Mouse (Mus musculus): ENCODE results near the gene Tex9. TPM values are rescaled to one million over a fixed set of nuclear protein-coding genes. Genes with fewer than 3 reads are reported as not detected.
A peak's percentile ranks its signal among the peaks of the same experiment; 100 is the strongest.

Tex9 gene
- polyA plus RNA-seq, 1 experiment, result not detected

DNA sequence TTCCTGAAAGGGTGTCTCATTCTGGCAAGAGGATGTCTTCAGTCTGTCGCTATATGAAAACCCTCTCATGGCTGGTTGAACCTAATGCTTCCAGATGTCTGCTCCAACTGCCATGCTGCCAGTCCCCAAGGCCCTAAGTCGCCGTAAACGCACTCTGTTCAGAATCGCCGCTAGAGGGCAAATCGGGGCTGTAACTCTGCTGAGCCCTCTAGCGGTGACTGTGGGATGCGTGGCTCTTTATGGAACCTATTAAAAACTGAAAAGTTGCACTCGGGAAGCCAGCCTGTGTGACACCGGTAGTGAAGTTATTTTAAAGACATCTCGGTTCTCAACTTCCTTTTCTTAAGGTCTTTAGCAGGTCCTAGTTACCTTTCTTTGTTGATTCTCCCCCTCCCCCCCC is 38.2 kb upstream of the Tex9 start:
- no peak overlapping the region for H3K4me3 ChIP-seq (ENCODE audit: insufficient read depth, low read depth, low read length)
- TF ChIP-seq POLR2A (IDR thresholded peaks at IDR 0.05; ENCODE audit: insufficient read depth, low read depth, low read length), result no peak
- TF ChIP-seq CTCF (IDR thresholded peaks at IDR 0.05; ENCODE audit: insufficient read depth, low read depth, low read length), result peak; percentile 100
- WGBS, result under 1% methylated on average over 12 of the region's 12 CpGs
- peaks cover 8% of the 10 kb centered on the region for H3K4me1 ChIP-seq (ENCODE audit: control insufficient read depth, insufficient read depth, low read length)
- H3K27ac ChIP-seq (ENCODE audit: insufficient read depth, low read depth, low read length), result no peak overlapping the region

DNA sequence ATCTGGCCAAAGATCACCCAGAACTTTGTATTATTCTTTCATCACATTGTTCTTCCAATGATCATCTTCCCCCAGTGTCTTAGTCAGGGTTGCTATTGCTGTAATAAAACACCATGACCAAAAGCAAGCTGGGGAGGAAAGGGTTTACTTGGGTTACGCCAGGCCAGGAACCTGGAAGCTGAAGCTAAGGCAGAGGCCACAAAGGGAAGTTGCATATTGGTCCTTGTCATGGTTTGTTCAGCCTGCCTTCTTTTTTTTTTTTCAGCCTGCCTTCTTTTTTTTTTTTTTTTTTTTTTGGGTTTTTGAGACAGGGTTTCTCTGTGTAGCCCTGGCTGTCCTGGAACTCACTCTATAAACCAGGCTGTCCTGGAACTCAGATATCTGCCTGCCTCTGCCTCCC is 34.1 kb upstream of the Tex9 start:
- WGBS, result 90% methylated on average over 1 of the region's 1 CpGs
- peaks cover 5% of the 10 kb centered on the region for H3K4me1 ChIP-seq (ENCODE audit: control insufficient read depth, insufficient read depth, low read length)
- TF ChIP-seq POLR2A (IDR thresholded peaks at IDR 0.05; ENCODE audit: insufficient read depth, low read depth, low read length) (no peak), CTCF (IDR thresholded peaks at IDR 0.05; ENCODE audit: insufficient read depth, low read depth, low read length) (no peak)
- no peak overlapping the region for H3K4me3 ChIP-seq (ENCODE audit: insufficient read depth, low read depth, low read length)
- H3K27ac ChIP-seq (ENCODE audit: insufficient read depth, low read depth, low read length), result no peak overlapping the region

DNA sequence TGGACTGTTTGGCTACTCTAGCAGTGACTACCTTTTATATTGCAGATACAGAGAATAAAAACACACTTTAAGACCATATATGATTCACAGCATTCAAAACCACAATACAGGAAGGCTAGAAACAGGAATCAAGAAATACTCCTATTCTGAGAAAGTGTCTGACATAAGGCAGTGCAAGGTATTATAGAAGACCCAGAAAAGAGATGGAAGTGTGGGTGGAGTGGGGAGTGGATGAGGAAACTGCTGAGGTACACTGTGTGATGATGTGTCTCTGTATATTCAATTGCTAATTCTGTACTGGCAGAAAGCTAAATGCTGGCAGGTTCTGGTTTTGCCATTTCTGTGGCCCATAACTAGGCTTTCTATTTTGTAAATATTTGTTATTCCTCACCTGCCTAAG is 28.8 kb upstream of the Tex9 start:
- no peak overlapping the region for H3K4me3 ChIP-seq (ENCODE audit: insufficient read depth, low read depth, low read length)
- no peak overlapping the region for H3K27ac ChIP-seq (ENCODE audit: insufficient read depth, low read depth, low read length)
- TF ChIP-seq POLR2A (IDR thresholded peaks at IDR 0.05; ENCODE audit: insufficient read depth, low read depth, low read length) (no peak), CTCF (IDR thresholded peaks at IDR 0.05; ENCODE audit: insufficient read depth, low read depth, low read length) (no peak)
- H3K4me1 ChIP-seq (ENCODE audit: control insufficient read depth, insufficient read depth, low read length), result no peaks in the 10 kb centered on the region

DNA sequence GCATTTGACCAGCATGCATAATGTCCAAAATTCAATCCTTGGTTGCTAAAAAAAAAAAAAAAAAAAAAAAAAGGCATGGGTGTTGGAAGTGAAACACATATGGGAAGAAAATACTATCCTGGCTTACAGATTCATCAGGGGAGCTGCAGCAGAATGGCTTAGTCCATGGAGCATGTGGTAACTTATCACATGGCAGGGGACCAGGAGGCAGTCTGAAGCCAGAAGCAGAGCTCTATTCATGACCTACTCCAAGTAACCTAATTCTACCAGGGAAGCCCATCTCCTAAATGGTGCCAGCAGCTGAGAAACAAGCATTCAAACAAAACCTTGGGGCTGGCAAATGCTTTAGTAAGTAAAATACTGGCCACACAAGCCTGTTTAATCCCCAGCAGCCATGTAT is 27.2 kb upstream of the Tex9 start:
- Histone ChIP-seq H3K27ac (ENCODE audit: insufficient read depth, low read depth, low read length) (no peak overlapping the region), H3K4me3 (ENCODE audit: insufficient read depth, low read depth, low read length) (no peak overlapping the region), H3K4me1 (ENCODE audit: control insufficient read depth, insufficient read depth, low read length) (no peaks in the 10 kb centered on the region)
- no peak for TF ChIP-seq POLR2A (IDR thresholded peaks at IDR 0.05; ENCODE audit: insufficient read depth, low read depth, low read length)

DNA sequence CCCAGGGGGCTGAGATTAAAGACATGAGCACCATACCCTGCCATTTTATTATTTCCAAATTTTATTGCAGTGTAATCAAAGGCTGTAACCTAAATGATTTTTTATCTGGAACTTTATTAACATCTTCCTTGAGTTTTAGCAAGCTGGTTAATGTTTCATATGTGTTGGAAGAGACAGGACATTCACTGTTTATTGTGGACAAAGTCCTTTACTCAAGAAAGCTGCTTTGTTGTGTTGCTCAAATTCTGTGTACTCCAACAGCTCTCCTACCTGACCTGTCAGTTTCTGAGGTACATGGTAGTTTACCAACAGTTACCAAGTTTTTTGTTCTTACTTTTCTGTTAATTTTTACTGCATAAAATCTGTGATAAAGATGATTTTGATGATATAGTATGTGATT is 23.4 kb upstream of the Tex9 start:
- Histone ChIP-seq H3K4me1 (ENCODE audit: control insufficient read depth, insufficient read depth, low read length) (no peaks in the 10 kb centered on the region), H3K4me3 (ENCODE audit: insufficient read depth, low read depth, low read length) (no peak overlapping the region), H3K27ac (ENCODE audit: insufficient read depth, low read depth, low read length) (no peak overlapping the region)
- TF ChIP-seq CTCF (IDR thresholded peaks at IDR 0.05; ENCODE audit: insufficient read depth, low read depth, low read length), result no peak
- TF ChIP-seq POLR2A (IDR thresholded peaks at IDR 0.05; ENCODE audit: insufficient read depth, low read depth, low read length), result no peak

DNA sequence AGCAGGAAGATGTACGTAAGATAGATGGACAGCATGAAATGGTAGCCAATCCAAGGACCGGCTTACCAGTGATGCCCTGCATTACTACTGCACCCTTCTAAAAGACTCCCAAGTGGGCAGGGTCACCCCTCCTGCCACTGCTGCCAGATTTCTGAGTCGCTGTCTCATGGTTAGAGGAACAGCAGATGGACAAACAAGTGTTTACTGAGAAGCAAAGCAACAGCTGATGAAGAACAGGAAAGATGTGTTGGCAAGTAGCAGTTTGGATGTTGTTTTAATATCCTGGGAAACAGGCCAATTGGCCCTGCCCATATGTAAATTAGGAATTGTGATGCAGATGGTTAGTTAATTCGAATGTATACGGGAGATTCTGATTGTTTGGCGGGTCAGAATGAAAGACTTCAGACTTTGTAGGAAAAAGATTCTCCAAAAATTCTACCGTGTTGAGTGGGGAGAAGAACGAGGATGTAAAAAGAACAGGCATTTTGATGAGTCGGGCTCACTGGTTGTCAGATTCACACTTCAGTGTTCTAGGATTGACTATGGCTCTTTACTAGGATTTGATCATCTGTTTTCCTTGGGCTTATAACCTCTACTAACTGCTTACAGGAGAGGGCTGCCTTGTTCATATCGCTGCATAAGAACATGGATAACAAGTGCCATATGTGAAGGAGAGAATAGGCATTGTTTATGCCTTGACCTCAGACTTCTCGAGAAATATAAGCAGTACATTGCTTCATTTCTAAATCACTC is 20.4 kb upstream of the Tex9 start:
- no peak overlapping the region for H3K4me3 ChIP-seq (ENCODE audit: insufficient read depth, low read depth, low read length)
- TF ChIP-seq POLR2A (IDR thresholded peaks at IDR 0.05; ENCODE audit: insufficient read depth, low read depth, low read length) (no peak), CTCF (IDR thresholded peaks at IDR 0.05; ENCODE audit: insufficient read depth, low read depth, low read length) (no peak)
- H3K4me1 ChIP-seq (ENCODE audit: control insufficient read depth, insufficient read depth, low read length), result no peaks in the 10 kb centered on the region
- 36% methylated on average over 11 of the region's 11 CpGs for WGBS
- H3K27ac ChIP-seq (ENCODE audit: insufficient read depth, low read depth, low read length), result no peak overlapping the region

DNA sequence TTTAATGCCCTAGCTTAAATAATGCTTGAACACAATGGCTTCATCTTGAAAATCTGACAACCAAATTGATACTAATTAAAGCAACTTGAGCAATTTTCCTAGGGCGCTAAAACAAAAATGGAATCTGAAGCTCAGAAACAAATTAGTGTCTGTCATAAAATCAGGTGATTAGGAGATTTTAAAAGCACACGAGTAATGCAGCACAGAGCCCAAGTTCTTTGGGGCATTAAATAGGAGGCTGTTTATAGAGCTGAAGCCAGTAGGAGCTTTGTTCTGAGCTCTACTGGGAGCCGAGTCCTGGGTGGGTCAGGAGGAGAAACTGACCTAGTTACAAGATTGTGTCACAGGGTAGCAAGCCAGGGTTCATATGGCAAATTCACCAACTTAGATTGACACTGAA is 5.2 kb upstream of the Tex9 start:
- 27% methylated on average over 3 of the region's 3 CpGs for WGBS
- H3K27ac ChIP-seq (ENCODE audit: insufficient read depth, low read depth, low read length), result peak overlapping the region; percentile 45; the same call in 1 of the 2 replicates
- TF ChIP-seq POLR2A (IDR thresholded peaks at IDR 0.05; ENCODE audit: insufficient read depth, low read depth, low read length) (no peak), CTCF (IDR thresholded peaks at IDR 0.05; ENCODE audit: insufficient read depth, low read depth, low read length) (no peak)
- no peaks in the 10 kb centered on the region for H3K4me1 ChIP-seq (ENCODE audit: control insufficient read depth, insufficient read depth, low read length)
- H3K4me3 ChIP-seq (ENCODE audit: insufficient read depth, low read depth, low read length), result no peak overlapping the region

DNA sequence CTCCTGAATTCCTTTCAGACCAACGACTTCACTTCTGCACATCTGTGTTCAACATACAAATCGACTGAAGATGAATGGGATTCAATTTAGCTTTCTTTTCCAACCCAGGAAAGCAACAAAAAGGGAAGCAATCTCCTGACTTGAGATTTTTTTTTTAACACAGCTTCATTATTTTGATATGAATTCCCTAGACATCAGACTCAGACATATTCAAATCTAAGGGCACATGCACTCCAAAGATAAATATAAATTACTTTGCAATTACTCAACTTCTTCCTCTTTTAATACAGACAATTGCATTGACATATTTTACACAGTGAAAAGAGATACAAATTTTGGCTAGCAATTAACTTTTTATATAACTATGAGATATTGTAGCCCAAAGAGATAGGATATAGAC is 4.7 kb upstream of the Tex9 start:
- Histone ChIP-seq H3K4me3 (ENCODE audit: insufficient read depth, low read depth, low read length) (no peak overlapping the region), H3K27ac (ENCODE audit: insufficient read depth, low read depth, low read length) (no peak overlapping the region), H3K4me1 (ENCODE audit: control insufficient read depth, insufficient read depth, low read length) (no peaks in the 10 kb centered on the region)
- 25% methylated on average over 2 of the region's 2 CpGs for WGBS
- TF ChIP-seq CTCF (IDR thresholded peaks at IDR 0.05; ENCODE audit: insufficient read depth, low read depth, low read length), result no peak
- TF ChIP-seq POLR2A (IDR thresholded peaks at IDR 0.05; ENCODE audit: insufficient read depth, low read depth, low read length), result no peak

DNA sequence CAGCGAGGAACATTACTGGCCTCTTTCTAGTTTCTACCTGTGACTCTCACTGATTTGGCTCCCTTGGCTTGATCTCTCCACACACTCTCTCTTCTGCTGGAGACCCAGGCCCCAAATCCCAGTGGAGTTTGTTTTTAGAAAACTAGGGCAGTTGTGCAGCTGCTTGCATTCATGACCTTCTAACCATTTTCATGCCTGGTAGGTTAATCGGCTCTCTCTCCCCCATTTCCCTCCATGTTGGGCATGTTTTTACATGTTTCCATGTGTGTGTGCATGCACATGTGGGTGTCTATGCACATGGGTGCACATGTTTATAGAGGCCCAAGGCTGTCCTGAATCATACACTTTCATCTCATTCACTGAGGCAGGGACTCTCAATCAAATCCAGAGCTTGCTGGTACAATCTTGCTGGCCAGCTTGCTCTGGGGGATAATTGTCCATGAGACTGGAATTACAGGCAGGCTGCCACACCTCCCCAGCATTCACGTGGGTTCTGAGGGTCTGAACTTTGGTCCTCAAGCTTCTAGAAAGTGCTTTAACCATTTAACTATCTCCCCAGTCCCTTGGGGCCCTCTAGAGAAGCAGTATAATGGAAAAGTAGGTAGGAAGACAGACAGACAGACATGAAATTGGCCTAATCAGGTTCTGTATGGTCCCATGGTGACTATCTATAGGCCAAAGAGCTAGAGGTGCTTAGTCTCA is 2.1 kb upstream of the Tex9 start:
- TF ChIP-seq CTCF (IDR thresholded peaks at IDR 0.05; ENCODE audit: insufficient read depth, low read depth, low read length) (no peak), POLR2A (IDR thresholded peaks at IDR 0.05; ENCODE audit: insufficient read depth, low read depth, low read length) (no peak)
- Histone ChIP-seq H3K4me3 (ENCODE audit: insufficient read depth, low read depth, low read length) (no peak overlapping the region), H3K27ac (ENCODE audit: insufficient read depth, low read depth, low read length) (no peak overlapping the region), H3K4me1 (ENCODE audit: control insufficient read depth, insufficient read depth, low read length) (peaks cover 5% of the 10 kb centered on the region)
- WGBS, result 84% methylated on average over 3 of the region's 3 CpGs
